Mouse (Mus musculus) gastrocnemius, adult 8-10 months (tissue): ENCODE data around the gene Vsig4. TPM values are rescaled to one million over a fixed set of nuclear protein-coding genes. Genes with fewer than 3 reads are reported as not detected.
"Not testable (repeated sequence)": the region's sequence is repeated elsewhere in the genome, so short reads cannot be mapped to it uniquely, and the experiment has no call there.

ENCODE experiments used
- DNase-seq, 2 experiments: peaks; one replicate each; pipeline ENCODE4 v3.0.0; 2022; ENCODE audit warnings: low spot score in 2 of 2
- microRNA-seq: library from miRNA; unstranded; fragments of <30 nt; microRNA quantifications from one replicate; pipeline ENCODE4 v1.2.0, GENCODE M21; 2022
- total RNA-seq, 4 experiments: library from RNA; stranded (reverse); gene quantifications; 2 replicates each; pipeline ENCODE4 v1.2.4; 2022

Gene Vsig4
- total RNA-seq: not detected

DNA sequence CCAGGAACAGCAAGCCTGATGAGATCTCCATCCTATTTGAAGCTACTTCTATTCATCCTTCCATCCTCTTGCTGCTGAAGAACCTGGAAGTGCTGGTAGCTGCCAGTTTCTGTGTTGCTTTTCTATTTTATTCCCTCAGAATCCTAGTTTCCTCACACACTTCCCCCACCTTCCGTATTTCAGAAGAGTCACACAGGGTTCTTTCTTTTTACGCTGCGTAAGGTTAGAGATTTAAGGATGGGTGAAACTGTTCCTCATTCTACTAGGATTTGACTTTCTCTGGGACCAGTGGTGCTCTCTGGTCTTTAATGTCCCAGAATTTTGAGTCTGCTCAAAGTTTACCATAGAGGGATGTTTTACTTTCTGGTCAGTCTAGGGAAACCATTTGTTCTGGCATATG, at the start of gene Vsig4:
Gene Vsig4 (minus strand): TSS at position 101 of the 400 bp plus-strand sequence.
- no peak for DNase-seq

DNA sequence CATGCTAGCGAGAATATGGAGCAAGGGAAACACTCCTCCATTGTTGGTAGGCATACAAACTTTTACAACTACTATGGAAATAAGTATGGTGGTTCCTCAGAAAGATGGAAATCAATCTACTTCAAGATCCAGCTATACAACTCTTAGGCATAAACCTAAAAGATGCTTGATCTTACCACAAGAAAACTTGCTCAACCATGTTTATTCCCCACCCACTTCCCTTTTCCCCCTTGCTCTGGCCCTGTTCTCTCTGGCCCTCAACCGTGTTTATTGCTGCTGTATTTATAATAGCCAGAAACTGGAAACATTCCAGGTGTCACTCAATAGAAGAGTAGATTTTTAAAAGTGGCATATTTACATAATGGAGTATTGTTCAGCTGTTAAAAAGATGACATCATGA, 45.9 kb upstream of the Vsig4 start:
- DNase-seq: no peak

DNA sequence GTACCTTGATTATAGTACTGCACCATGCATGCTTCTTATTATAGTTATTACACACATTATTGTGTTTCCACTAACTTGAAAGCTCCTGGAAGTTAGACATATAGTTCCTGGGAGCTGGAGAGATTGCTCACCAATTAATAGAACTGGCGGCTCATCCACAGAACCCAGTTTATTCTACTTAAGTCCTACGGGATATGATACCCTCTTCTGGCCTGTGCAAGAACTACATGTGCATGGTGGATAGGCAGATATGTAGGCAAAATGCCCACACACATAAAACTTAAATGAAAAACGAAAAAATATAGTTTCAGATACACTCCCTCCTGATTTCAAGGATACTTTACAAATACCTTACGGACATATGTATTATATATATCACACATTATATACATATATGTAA, 36.5 kb upstream of the Vsig4 start:
- no peak for DNase-seq

DNA sequence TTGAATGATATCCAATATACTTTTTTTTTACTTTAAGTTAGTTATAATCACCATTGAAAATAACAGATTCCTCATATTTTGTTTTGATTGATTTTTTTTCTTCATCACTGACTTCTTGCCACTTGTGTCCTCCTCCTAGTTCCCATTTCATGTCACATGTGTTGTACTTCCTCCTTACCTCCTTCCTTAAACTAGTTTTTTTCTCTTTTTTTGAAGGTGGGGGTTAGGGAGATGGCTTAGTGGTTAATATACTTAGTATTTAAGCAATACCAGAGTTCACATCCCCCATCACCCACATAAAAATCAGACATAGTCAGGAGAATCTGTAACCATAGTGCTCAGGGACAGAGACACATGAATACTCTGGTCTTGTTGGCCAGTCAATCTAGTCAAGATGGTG, 36.7 kb downstream of the Vsig4 start:
- no peak for DNase-seq

DNA sequence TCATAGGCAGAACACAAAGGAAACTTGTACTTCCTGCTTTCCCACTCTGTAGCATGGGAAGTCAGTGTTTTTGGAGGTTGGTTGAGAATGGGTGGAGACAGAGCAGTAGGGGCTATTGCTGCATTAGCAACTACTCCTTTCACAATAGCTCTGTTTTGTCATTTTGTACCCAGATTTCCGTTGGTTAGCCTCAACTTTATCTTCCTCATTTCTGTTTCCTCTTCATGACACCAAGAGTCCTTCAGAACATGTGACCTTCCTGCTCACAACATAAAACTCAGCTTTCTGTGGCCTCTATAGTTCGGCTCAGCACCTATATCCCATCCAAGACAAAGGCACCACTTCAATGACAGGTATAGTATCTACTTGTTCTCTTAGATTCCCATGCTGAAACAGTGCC, 53.6 kb downstream of the Vsig4 start:
- no peak for DNase-seq

DNA sequence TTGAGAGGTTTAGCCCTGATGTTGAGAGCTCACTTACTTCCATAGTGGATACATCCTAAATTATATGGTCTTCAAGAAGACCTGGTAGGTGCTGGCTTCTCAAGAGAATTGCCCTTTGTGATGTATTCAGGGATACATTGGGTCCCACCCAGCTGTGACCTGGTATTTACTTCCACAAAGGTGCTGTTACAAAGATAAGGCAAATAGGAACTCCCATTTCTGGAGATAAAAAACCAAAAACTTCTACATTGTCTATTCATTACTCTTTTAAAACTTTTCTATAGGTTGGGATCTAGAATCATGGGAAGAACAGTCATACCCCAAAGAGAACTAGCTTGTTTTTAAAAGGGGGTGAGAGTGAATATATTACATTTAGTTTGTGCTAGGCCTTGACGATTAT, 54.2 kb downstream of the Vsig4 start:
- no peak for DNase-seq

DNA sequence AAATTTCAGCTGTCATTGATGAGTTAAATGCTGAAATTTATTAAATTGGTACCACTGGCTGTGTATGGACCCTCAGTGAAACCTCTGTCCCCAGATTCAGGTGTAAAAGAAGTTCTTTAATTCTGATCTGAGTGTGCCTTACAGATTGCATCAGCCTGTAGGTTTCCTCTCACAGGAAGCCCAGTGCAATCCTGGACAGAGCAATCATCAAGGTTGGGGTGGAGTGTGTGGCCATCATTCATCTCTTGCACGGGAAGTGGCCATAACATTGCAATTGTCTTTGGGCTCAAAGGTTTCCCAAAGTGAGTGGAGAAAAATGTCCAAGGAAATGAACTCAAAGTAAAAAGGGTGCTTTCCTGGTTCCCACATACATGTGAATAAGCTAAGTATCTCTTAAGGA, 57.5 kb downstream of the Vsig4 start:
- DNase-seq: no peak

DNA sequence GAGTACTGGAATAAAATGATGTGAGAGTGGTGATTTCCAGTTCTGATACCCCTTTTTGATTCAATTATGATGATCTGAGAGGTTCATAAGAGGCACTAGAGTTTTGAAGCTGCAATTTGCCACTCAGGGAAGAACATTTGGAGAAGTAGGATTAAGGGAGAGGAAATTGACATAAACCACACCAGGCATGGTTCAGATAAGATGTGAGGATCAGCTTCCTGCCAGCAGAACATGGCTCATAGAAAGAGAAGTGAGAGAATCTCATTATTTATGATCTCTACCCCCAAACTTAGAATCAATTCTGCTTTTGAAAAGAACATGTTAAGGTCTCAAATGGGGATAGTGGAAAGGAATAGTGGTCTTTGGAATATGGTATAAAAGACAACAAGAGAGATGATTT, 66.2 kb downstream of the Vsig4 start:
- DNase-seq: no peak

DNA sequence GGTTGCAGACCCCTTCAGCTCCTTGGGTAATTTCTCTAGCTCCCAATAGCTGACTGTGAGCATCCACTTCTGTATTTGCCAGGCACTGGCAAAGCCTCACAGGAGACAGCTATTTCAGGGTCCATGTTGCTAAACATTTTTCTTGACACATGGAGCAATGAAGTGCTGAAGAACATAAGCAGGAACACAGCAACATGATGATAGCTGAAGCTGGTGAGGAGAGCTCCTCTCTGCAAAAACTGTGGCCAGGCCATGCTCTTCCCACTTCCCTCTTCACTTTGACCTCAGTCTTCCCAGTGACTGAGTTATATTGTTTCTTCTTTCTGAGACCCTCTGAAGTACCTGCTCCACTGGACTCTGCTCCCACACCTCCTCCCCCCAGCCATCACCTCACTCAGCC, 67.8 kb downstream of the Vsig4 start:
- no peak for DNase-seq

DNA sequence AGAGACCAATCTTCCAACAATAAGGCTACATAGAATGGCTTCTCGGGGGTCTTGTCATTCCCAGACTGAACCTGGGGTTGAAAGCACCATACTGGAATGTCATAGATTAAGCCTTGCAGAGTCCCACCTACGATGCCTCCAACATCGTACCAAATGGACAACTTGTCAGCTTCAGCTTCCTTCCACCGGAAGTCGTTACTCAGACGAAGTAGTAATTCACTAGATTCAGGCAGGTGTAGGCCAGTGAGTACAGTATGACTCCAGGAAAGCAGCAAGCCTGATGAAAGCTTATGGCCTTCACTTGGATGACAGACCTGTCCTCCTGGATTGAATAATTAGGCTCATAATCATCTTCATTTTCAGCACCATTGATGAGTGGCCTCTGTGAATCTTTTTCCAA, 69.0 kb downstream of the Vsig4 start:
- no peak for DNase-seq

DNA sequence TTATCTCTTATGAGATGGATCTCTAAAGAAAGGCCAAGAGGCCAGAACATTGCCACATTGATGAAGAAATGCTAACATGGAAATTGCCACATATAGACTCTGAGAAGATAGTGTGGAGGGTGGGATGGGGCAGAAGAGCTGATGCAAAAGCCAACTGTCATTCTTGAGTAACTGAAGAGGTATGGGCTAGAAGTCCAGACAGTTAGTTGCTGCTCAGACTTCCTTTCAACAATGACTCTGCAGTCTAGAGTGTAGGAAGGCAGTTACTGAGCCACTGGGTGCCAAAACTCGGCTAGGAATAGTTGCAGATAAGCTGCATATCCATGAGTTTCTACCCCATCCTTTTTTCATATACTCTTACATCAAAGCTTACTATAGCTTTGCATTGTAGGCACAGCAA, 75.2 kb downstream of the Vsig4 start:
- DNase-seq: no peak

DNA sequence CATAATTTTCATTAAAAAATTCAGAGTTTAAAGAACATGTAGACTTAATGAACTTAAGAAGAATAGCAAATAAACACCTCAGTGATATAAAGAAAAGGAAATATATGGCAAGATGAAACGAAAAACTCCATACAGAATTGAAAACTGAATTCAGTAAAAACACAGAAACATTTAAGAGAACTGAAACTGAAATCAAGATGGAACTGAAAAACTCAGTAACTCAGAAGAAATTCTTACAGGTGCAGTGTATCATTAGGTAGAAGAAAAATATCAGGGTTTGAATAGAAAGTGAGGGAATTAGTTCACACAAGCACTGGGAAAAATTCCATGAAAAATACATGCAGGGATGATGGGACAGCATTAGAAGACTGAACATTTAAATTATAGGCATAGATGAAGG, 86.4 kb downstream of the Vsig4 start:
- no peak for DNase-seq

DNA sequence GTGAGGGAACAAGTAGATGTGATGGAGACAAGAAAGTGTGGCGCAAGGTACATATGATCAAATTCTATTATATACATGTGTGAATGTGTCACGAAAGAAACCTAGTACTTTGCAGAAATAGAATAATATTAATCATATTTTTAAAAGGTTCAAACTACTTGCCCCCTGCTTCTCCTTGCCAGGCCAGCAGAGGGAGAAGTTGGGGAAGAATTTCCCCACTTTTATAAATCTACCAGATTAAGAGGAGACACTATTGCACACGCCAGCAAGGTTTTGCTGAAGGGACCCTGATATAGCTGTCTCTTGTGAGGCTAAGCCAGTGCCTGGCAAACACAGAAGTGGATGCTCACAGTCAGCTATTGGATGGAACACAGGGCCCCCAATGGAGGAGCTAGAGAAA, 88.1 kb downstream of the Vsig4 start:
- not testable (repeated sequence) for DNase-seq

Small RNA genes lying within 50 kb of the gene (microRNA-seq; reads per million reads assigned to microRNA genes)
- gene Mir223: 17.5 reads per million, percentile 15 among the genes with 10 or more reads in this experiment

Other genes with a start within 250 kb of the Vsig4 start
- 10 to 100 TPM; 16.0 to 22.6 (median 18.5) TPM for gene Msn, start 197.4 kb downstream of the Vsig4 start, total RNA-seq
- gene Heph, start 161.9 kb upstream of the Vsig4 start, total RNA-seq: 1 to 10 TPM in 1 of 4 experiments, under 1 TPM in 3; 0.15 to 1.2 (median 0.53) TPM
- not detected for gene Hsf3, start 162.9 kb upstream of the Vsig4 start, total RNA-seq